Mouse (Mus musculus) forebrain, embryonic 14.5 days (tissue): ENCODE results near the gene Cnnm2. TPM values are rescaled to one million over a fixed set of nuclear protein-coding genes. Genes with fewer than 3 reads are reported as not detected.

ENCODE experiments used
- ATAC-seq: fragments of 200-750 bp; cut with Nextera tagmentation; 2 replicates; pipeline ENCODE4 v1.8.0; 2017; ENCODE audit warnings: mild to moderate bottlenecking, moderate library complexity
- DNase-seq: peaks from one replicate; pipeline ENCODE4 v3.0.0-alpha.2; 2015; ENCODE audit warnings: low spot score
- H3K27ac ChIP-seq: fragments of 300-500 bp; sonication (generic); 2 replicates; pipeline ENCODE4 v1.5.1; 2014; ENCODE audit warnings: low read depth, mild to moderate bottlenecking, control low read depth, low read length, moderate library complexity
- H3K27me3 ChIP-seq: fragments of 300-500 bp; sonication (generic); replicated peaks from 2 replicates; pipeline ENCODE4 v1.6.1; 2014; ENCODE audit warnings: low read length, control low read depth, mixed read lengths; ENCODE audit not compliant: control insufficient read depth, insufficient read depth
- H3K36me3 ChIP-seq: fragments of 300-500 bp; sonication (generic); 2 replicates; pipeline ENCODE4 v1.6.1; 2014; ENCODE audit warnings: low read length, control low read depth; ENCODE audit not compliant: control insufficient read depth, insufficient read depth
- H3K4me1 ChIP-seq: fragments of 300-500 bp; sonication (generic); 2 replicates; pipeline ENCODE4 v1.6.1; 2014; ENCODE audit warnings: antibody characterized with exemption, low read length, control low read depth; ENCODE audit not compliant: control insufficient read depth, insufficient read depth
- H3K4me2 ChIP-seq: fragments of 300-500 bp; sonication (generic); 2 replicates; pipeline ENCODE4 v1.6.1; 2014; ENCODE audit warnings: mild to moderate bottlenecking, control low read depth, low read length
- H3K4me3 ChIP-seq: fragments of 300-500 bp; sonication (generic); 2 replicates; pipeline ENCODE4 v1.5.1; 2014; ENCODE audit warnings: low read depth, low read length, control low read depth
- H3K9ac ChIP-seq: fragments of 300-500 bp; sonication (generic); 2 replicates; pipeline ENCODE4 v1.6.1; 2014; ENCODE audit warnings: mild to moderate bottlenecking, low read length, control low read depth, moderate library complexity
- H3K9me3 ChIP-seq: fragments of 300-500 bp; sonication (generic); replicated peaks from 2 replicates; pipeline ENCODE4 v1.6.1; 2016; ENCODE audit warnings: low read length, control low read depth, mixed read lengths; ENCODE audit not compliant: control insufficient read depth
- WGBS: fragments of 180-500 bp; shearing (Covaris S2); extraction: QIAGEN DNeasy Blood & Tissue Kit; methylation state at CpG from one replicate; pipeline ENCODE4 v1.1.7; 2014; 5-methylcytosine and 5-hydroxymethylcytosine counted together
- polyA plus RNA-seq: library from polyadenylated mRNA; unstranded; fragments of >200 nt; fragmentation: Nextera tagmentation; extraction: Ambion mirVana; gene quantifications from 2 replicates; pipeline ENCODE4 v1.2.1, GENCODE M21; 2014

Gene Cnnm2
- polyA plus RNA-seq, 1 experiment from 2014 or later, result 2.8 TPM

GRCm38 (mm10) chr19:46794181-46794580 lies 32.8 kb downstream of the Cnnm2 start:
- no peaks in the 10 kb centered on the region for H3K9me3 ChIP-seq
- no peak for DNase-seq
- H3K4me3 ChIP-seq, result no peak overlapping the region
- no peak overlapping the region for H3K9ac ChIP-seq
- no peak for ATAC-seq
- no peaks in the 10 kb centered on the region for H3K27me3 ChIP-seq
- no peak overlapping the region for H3K27ac ChIP-seq
- no peaks in the 10 kb centered on the region for H3K36me3 ChIP-seq
- H3K4me2 ChIP-seq, result no peak overlapping the region
- no peaks in the 10 kb centered on the region for H3K4me1 ChIP-seq
- WGBS, result 84% methylated on average over 8 of the region's 8 CpGs

- Histone ChIP-seq H3K9ac (no peak overlapping the region), H3K27ac (no peak overlapping the region), H3K9me3 (no peaks in the 10 kb centered on the region), H3K4me1 (no peaks in the 10 kb centered on the region), H3K4me3 (no peak overlapping the region), H3K4me2 (no peak overlapping the region), H3K36me3 (no peaks in the 10 kb centered on the region), H3K27me3 (no peaks in the 10 kb centered on the region)
- WGBS, result 94% methylated on average over 4 of the region's 4 CpGs
- DNase-seq (no peak), ATAC-seq (no peak)
These were observed 38.6 kb downstream of the Cnnm2 start for GRCm38 (mm10) chr19:46799903-46800583.

GRCm38 (mm10) chr19:46801492-46801891 lies 40.1 kb downstream of the Cnnm2 start:
- Histone ChIP-seq H3K4me2 (no peak overlapping the region), H3K27ac (no peak overlapping the region), H3K9me3 (no peaks in the 10 kb centered on the region), H3K36me3 (no peaks in the 10 kb centered on the region), H3K27me3 (no peaks in the 10 kb centered on the region), H3K9ac (no peak overlapping the region), H3K4me1 (no peaks in the 10 kb centered on the region), H3K4me3 (no peak overlapping the region)
- 92% methylated on average over 7 of the region's 7 CpGs for WGBS
- ATAC-seq, result no peak
- DNase-seq, result no peak

- Histone ChIP-seq H3K4me2 (no peak overlapping the region), H3K4me3 (no peak overlapping the region), H3K9ac (no peak overlapping the region), H3K4me1 (no peaks in the 10 kb centered on the region), H3K27ac (no peak overlapping the region), H3K9me3 (no peaks in the 10 kb centered on the region), H3K36me3 (no peaks in the 10 kb centered on the region), H3K27me3 (no peaks in the 10 kb centered on the region)
- DNase-seq (no peak), ATAC-seq (no peak)
- 85% methylated on average over 9 of the region's 9 CpGs for WGBS
These were observed 40.9 kb downstream of the Cnnm2 start for GRCm38 (mm10) chr19:46802306-46802705.

GRCm38 (mm10) chr19:46803732-46804131 lies 42.3 kb downstream of the Cnnm2 start:
- no peak overlapping the region for H3K4me3 ChIP-seq
- no peak overlapping the region for H3K4me2 ChIP-seq
- ATAC-seq (no peak), DNase-seq (no peak)
- H3K27me3 ChIP-seq, result no peaks in the 10 kb centered on the region
- 81% methylated on average over 2 of the region's 2 CpGs for WGBS
- H3K9ac ChIP-seq, result no peak overlapping the region
- H3K36me3 ChIP-seq, result no peaks in the 10 kb centered on the region
- no peaks in the 10 kb centered on the region for H3K4me1 ChIP-seq
- no peak overlapping the region for H3K27ac ChIP-seq
- H3K9me3 ChIP-seq, result no peaks in the 10 kb centered on the region

- Histone ChIP-seq H3K9ac (no peak overlapping the region), H3K9me3 (no peaks in the 10 kb centered on the region), H3K4me1 (no peaks in the 10 kb centered on the region), H3K4me3 (no peak overlapping the region), H3K4me2 (no peak overlapping the region), H3K27me3 (no peaks in the 10 kb centered on the region), H3K36me3 (no peaks in the 10 kb centered on the region), H3K27ac (no peak overlapping the region)
- 82% methylated on average over 6 of the region's 6 CpGs for WGBS
- ATAC-seq, result no peak
- peak; percentile 6 for DNase-seq
These were observed 43.4 kb downstream of the Cnnm2 start for GRCm38 (mm10) chr19:46804751-46805150.

- no peak for ATAC-seq
- Histone ChIP-seq H3K4me2 (no peak overlapping the region), H3K27me3 (no peaks in the 10 kb centered on the region), H3K4me1 (no peaks in the 10 kb centered on the region), H3K9me3 (no peaks in the 10 kb centered on the region), H3K4me3 (no peak overlapping the region), H3K27ac (no peak overlapping the region), H3K36me3 (no peaks in the 10 kb centered on the region), H3K9ac (no peak overlapping the region)
- WGBS, result 74% methylated on average over 9 of the region's 9 CpGs
- DNase-seq, result no peak
These were observed 44.7 kb downstream of the Cnnm2 start for GRCm38 (mm10) chr19:46805933-46806688.

GRCm38 (mm10) chr19:46808261-46808660 lies 46.9 kb downstream of the Cnnm2 start:
- WGBS, result 96% methylated on average over 5 of the region's 5 CpGs
- no peak for DNase-seq
- no peak for ATAC-seq
- H3K27me3 ChIP-seq, result no peaks in the 10 kb centered on the region
- H3K36me3 ChIP-seq, result no peaks in the 10 kb centered on the region
- no peak overlapping the region for H3K4me2 ChIP-seq
- no peak overlapping the region for H3K4me3 ChIP-seq
- H3K4me1 ChIP-seq, result no peaks in the 10 kb centered on the region
- H3K27ac ChIP-seq, result no peak overlapping the region
- H3K9me3 ChIP-seq, result no peaks in the 10 kb centered on the region
- no peak overlapping the region for H3K9ac ChIP-seq

GRCm38 (mm10) chr19:46809031-46809430 lies 47.6 kb downstream of the Cnnm2 start:
- no peak overlapping the region for H3K4me2 ChIP-seq
- H3K4me1 ChIP-seq, result no peaks in the 10 kb centered on the region
- no peak overlapping the region for H3K9ac ChIP-seq
- H3K27ac ChIP-seq, result no peak overlapping the region
- H3K36me3 ChIP-seq, result no peaks in the 10 kb centered on the region
- ATAC-seq (no peak), DNase-seq (no peak)
- no peak overlapping the region for H3K4me3 ChIP-seq
- no peaks in the 10 kb centered on the region for H3K27me3 ChIP-seq
- no peaks in the 10 kb centered on the region for H3K9me3 ChIP-seq
- WGBS, result 91% methylated on average over 5 of the region's 5 CpGs
